Mouse (Mus musculus) intestine, embryonic 15.5 days (tissue): ENCODE results near the gene Ppp4r1. TPM values are rescaled to one million over a fixed set of nuclear protein-coding genes. Genes with fewer than 3 reads are reported as not detected.

Experiments used
- ATAC-seq: fragments of 200-750 bp; cut with Nextera tagmentation; 2 replicates; pipeline ENCODE4 v1.8.0; 2017; ENCODE audit warnings: moderate TSS enrichment, moderate library complexity
- H3K27ac ChIP-seq: fragments of 300-500 bp; sonication (generic); 2 replicates; pipeline ENCODE4 v1.5.1; 2015; ENCODE audit warnings: mild to moderate bottlenecking, inconsistent platforms
- H3K27me3 ChIP-seq: fragments of 300-500 bp; sonication (generic); replicated peaks from 2 replicates; pipeline ENCODE4 v1.6.1; 2015; ENCODE audit warnings: inconsistent platforms
- H3K36me3 ChIP-seq: fragments of 300-500 bp; sonication (generic); 2 replicates; pipeline ENCODE4 v1.6.1; 2015; ENCODE audit warnings: inconsistent platforms
- H3K4me1 ChIP-seq: fragments of 300-500 bp; sonication (generic); replicated peaks from 2 replicates; pipeline ENCODE4 v1.6.1; 2015; ENCODE audit warnings: inconsistent platforms
- H3K4me2 ChIP-seq: fragments of 300-500 bp; sonication (generic); replicated peaks from 2 replicates; pipeline ENCODE4 v1.6.1; 2015; ENCODE audit warnings: mild to moderate bottlenecking, inconsistent platforms
- H3K4me3 ChIP-seq: fragments of 300-500 bp; sonication (generic); replicated peaks from 2 replicates; pipeline ENCODE4 v1.5.1; 2015; ENCODE audit warnings: inconsistent platforms
- H3K9ac ChIP-seq: fragments of 300-500 bp; sonication (generic); 2 replicates; pipeline ENCODE4 v1.6.1; 2015; ENCODE audit warnings: inconsistent platforms
- H3K9me3 ChIP-seq: fragments of 300-500 bp; sonication (generic); 2 replicates; pipeline ENCODE4 v1.6.1; 2016; ENCODE audit warnings: inconsistent platforms
- WGBS: fragments of 180-500 bp; shearing (Covaris S2); methylation state at CpG from one replicate; pipeline ENCODE4 v1.1.7; 2015; 5-methylcytosine and 5-hydroxymethylcytosine counted together
- polyA plus RNA-seq: library from polyadenylated mRNA; unstranded; fragments of >200 nt; fragmentation: Nextera tagmentation; extraction: Ambion mirVana; gene quantifications from 2 replicates; pipeline ENCODE4 v1.2.1, GENCODE M21; 2015

Gene Ppp4r1
- polyA plus RNA-seq, 1 experiment from 2014 or later: 35.1 TPM

DNA sequence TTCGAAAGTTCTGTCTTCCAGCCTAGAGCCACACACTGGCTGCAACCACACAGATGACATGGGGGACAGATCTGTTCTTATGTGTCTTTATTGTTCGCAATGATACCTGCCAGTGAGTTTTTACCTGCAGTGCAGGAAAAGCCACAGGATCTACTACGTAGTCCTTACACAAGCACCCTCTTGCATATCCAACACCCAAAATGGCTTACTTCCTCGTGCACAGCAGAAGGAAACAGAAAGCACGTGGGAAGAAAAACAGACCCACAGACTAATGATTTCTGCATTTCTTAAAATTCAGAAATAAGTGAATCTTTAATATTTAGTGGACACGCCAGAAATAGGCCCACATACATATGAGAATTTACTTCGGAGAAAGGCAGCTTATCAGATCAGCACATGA, 32.6 kb upstream of the Ppp4r1 start:
- Histone ChIP-seq H3K4me3 (no peak overlapping the region), H3K9me3 (no peaks in the 10 kb centered on the region; the same call in 1 of the 2 replicates), H3K4me2 (no peak overlapping the region), H3K36me3 (no peaks in the 10 kb centered on the region), H3K9ac (no peak overlapping the region), H3K4me1 (no peaks in the 10 kb centered on the region), H3K27ac (no peak overlapping the region), H3K27me3 (no peaks in the 10 kb centered on the region)
- 88% methylated on average over 7 of the region's 7 CpGs for WGBS
- ATAC-seq: no peak

DNA sequence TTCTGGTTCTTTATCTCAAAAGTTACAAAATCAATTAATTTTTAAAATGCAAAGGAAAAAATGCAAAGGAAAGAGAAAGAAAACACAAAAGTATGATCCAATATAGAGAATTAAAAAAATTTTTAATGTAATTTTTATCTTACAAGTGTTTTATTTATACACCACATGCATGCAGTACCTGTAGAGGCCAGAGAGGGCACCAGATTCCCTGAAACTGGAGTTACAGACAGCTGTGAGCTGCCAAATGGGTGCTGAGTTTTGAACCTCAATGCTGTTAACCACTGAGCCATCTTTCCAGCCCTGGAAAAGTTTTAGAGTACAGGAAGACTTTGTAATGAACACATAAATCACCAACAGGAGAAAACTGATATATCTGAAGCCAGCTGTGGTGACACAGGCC, 32.1 kb upstream of the Ppp4r1 start:
- Histone ChIP-seq H3K9ac (no peak overlapping the region), H3K4me2 (no peak overlapping the region), H3K27me3 (no peaks in the 10 kb centered on the region), H3K27ac (no peak overlapping the region), H3K9me3 (no peaks in the 10 kb centered on the region; the same call in 1 of the 2 replicates), H3K36me3 (no peaks in the 10 kb centered on the region), H3K4me3 (no peak overlapping the region), H3K4me1 (no peaks in the 10 kb centered on the region)
- no peak for ATAC-seq

DNA sequence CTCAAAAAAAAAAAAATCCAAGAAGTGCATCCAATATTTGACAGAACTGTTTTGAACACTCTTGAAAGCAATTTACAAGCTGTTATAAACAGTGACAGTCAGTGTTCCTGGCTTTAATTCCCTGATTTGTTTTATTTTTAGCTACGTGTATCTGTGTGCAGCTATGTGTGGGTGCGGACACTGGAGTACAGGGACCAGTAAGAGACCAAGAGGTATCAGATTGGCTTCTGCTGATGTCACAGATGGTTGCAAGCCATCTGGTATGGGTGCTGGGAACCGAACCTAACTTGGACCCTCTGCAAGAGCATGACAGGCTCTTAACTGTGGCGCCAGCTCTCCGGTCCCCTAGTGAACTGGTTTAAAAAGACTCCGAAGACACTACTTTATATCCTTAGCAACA, 29.2 kb upstream of the Ppp4r1 start:
- 95% methylated on average over 6 of the region's 6 CpGs for WGBS
- H3K27me3 ChIP-seq: no peaks in the 10 kb centered on the region
- no peak overlapping the region for H3K27ac ChIP-seq
- no peak overlapping the region for H3K4me3 ChIP-seq
- H3K4me2 ChIP-seq: no peak overlapping the region
- no peaks in the 10 kb centered on the region for H3K4me1 ChIP-seq
- no peak overlapping the region for H3K9ac ChIP-seq
- H3K9me3 ChIP-seq: no peaks in the 10 kb centered on the region; the same call in 1 of the 2 replicates
- ATAC-seq: no peak
- no peaks in the 10 kb centered on the region for H3K36me3 ChIP-seq

DNA sequence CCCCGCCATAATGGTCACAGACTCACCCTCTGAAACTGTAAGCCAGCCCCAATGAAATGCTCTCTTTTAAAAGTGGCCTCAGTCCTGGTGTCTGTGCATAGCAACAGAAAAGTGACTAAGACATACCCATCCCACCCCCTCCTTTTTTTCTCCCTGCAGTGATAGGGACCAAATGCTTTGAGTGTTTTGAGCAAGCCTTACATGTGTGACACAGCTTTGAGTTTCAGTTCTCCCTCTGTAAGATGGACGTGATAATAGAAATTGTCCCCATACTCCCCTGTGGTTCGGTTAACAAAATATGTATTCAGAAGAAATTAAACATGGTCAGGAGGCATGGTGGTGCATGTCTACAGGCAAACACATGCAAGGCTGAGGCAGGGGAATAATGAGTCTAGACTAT, 26.5 kb upstream of the Ppp4r1 start:
- ATAC-seq: no peak

DNA sequence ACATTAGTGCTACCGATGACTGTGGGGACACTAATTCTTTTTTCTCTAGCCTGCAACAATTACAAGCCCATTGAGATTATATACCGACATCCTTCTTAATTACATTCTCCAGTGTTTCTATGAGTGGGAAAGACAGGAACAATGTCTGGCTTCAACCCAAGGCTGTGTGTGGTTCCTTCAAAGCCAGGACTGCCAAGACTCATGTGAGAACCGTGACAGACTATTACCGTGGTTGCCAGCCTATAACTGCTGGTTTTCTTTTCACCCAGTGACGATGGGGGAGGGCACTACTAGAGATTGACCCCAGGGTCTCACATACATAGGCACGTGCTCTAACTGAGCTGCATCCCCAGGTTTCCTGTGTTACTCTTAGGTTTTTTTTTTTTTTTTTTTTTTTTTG, 25.2 kb upstream of the Ppp4r1 start:
- Histone ChIP-seq H3K4me2 (no peak overlapping the region), H3K36me3 (no peaks in the 10 kb centered on the region), H3K4me1 (no peaks in the 10 kb centered on the region), H3K27me3 (no peaks in the 10 kb centered on the region), H3K9ac (no peak overlapping the region), H3K4me3 (no peak overlapping the region), H3K9me3 (no peaks in the 10 kb centered on the region; the same call in 1 of the 2 replicates), H3K27ac (no peak overlapping the region)
- no peak for ATAC-seq
- 73% methylated on average over 6 of the region's 6 CpGs for WGBS

More for the DNA sequence above, 26.5 kb upstream of the Ppp4r1 start:
- Histone ChIP-seq H3K27ac (no peak overlapping the region), H3K4me2 (no peak overlapping the region), H3K9ac (no peak overlapping the region), H3K27me3 (no peaks in the 10 kb centered on the region), H3K4me1 (no peaks in the 10 kb centered on the region), H3K36me3 (no peaks in the 10 kb centered on the region), H3K4me3 (no peak overlapping the region), H3K9me3 (no peaks in the 10 kb centered on the region; the same call in 1 of the 2 replicates)
- 96% methylated on average over 3 of the region's 3 CpGs for WGBS

DNA sequence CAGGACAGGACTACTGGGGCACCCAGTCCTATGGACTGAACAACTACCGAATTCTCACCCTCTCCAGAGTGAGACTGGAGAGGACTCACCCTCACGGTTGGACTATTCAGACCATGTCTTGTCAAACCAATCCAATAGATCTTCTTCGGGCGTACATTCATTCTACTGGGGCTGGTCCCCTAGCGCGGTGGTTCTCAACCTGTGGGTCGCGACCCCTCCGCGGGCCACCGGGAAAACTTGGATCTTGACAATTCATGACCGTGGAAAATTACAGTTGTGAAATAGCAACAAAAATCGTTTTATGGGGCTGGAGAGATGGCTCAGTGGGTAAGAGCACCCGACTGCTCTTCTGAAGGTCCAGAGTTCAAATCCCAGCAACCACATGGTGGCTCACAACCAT, 19.2 kb upstream of the Ppp4r1 start:
- Histone ChIP-seq H3K4me2 (no peak overlapping the region), H3K4me1 (0 out of 2 replicates have a peak, but pooled peaks cover 1% of the 10 kb centered on the region), H3K27me3 (no peaks in the 10 kb centered on the region), H3K9ac (no peak overlapping the region), H3K36me3 (no peaks in the 10 kb centered on the region), H3K27ac (no peak overlapping the region), H3K9me3 (no peaks in the 10 kb centered on the region), H3K4me3 (no peak overlapping the region)
- WGBS: 96% methylated on average over 14 of the region's 14 CpGs
- no peak for ATAC-seq

DNA sequence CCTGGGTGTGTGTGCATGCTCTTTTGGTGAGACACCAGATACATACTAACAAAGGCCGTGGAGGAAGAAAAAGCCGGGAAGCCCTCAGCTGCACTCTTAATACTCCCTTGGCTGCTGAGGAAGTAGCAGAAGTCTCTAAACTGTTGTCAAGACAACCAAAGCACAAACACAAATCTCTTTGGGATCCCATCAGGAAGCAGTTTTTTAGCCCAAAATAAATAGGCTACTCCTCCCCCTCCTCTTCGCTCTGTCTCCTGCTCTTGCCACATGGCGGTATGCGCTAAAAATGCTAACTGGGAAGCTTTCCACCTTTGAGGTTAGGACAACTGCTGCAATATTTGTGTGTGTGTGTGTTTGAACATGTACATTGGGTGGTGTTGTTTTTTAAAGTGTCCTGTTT, 13.9 kb upstream of the Ppp4r1 start:
- Histone ChIP-seq H3K4me2 (no peak overlapping the region), H3K27me3 (no peaks in the 10 kb centered on the region), H3K36me3 (no peaks in the 10 kb centered on the region), H3K27ac (no peak overlapping the region), H3K4me1 (peaks cover 18% of the 10 kb centered on the region), H3K4me3 (no peak overlapping the region), H3K9ac (no peak overlapping the region), H3K9me3 (no peaks in the 10 kb centered on the region)
- no peak for ATAC-seq
- 54% methylated on average over 5 of the region's 5 CpGs for WGBS

DNA sequence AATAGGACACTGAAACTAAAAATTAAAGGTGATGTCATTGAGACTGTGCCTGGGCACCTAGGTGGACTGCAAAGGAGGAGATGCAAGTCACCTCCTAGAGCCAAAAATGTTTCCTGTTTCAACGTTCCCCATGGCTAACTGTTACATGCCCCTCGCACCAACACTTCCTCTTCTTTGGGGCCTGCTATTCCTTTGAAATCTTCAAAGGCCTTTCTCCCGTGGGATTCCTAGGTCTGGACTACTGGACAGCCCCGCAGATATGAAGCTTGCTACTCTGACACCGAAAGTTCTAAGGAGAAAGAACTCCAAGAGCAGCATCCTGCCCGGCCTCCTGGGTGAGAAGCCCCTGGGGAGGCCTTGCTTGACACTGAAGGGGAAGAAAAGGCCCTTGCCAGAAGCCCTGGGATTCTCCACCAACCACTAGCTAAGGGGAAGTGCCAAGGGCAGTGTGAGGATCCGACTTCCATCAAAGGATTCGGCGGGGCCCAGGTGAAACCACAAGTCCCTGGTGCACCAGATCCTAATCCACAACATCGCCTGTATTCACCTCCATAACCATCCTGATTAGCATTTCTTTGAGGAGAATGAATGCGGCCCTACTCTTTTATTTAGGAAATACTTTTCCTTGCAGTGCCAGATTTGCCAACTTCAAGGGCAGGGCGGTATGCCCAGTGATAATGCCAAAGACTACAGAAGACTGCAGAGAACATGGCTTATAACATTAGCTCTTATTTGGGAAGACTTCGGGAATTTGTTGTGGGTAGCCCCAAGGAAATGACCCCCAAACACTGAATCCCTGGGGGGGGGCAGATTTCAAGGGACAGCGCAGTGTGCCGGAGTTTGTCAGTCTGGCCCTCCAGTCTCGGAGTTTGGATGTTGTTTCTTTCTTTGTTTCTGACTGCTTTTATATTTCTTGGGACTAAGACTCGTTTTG, 11.1 kb upstream of the Ppp4r1 start:
- Histone ChIP-seq H3K4me1 (peaks cover 24% of the 10 kb centered on the region), H3K9ac (peak overlapping the region; percentile 77), H3K4me2 (peak overlapping the region; percentile 94), H3K36me3 (no peaks in the 10 kb centered on the region), H3K27me3 (no peaks in the 10 kb centered on the region), H3K27ac (no peak overlapping the region), H3K4me3 (peak overlapping the region; percentile 63), H3K9me3 (no peaks in the 10 kb centered on the region)
- 41% methylated on average over 17 of the region's 17 CpGs for WGBS
- ATAC-seq: no peak

DNA sequence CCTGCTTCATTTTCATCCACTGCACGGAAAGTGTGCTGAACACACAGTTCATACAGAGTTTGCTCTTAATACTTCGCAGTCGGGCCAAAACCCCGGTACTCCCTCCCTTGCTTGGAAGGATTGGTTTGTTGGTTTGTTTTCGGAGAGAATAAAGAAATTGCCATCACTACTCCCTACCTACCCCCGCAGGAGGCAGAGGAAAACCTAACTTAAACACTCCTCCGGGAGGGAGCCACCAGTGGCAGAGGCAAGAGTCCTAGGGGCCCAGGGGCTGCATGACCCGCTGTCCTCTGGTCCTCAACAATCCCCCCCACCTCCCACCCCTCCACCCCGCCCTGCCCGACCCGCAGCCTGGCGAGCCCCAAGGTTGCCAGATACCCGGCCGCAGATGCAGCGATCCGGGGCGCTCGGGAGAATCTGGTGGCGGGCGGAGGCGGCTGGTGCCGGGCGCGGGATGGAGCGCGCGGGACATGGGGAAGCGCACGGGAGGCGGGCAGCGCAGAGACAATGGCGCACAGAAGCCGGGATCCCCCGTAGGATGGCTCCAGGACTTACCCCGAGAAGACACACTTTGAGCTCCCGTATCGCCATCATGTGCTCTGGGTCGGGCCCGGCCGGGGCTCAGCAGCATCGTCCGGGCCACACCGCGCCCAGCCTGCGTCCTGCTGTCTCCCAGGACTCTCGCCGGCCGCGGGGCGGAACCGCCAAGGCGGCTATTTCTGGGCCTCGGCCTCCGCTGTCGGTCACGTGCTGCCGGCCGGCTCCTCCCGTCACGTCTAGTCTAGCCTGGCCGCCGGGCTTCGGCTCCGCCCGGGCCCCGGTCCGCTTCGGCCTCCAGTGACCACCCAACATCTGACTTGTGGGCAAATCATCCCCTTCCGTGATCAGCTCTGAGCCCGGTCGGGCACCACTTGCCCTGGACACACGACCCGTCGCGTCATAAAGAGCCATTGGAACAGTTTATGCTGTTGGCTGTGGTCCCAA, 10.1 kb upstream of the Ppp4r1 start, which contains the start of gene Rab31:
Gene Rab31, minus strand, starts transcription at position 802 of the 984 bp plus-strand sequence.
- peaks cover 24% of the 10 kb centered on the region for H3K4me1 ChIP-seq
- H3K4me2 ChIP-seq: peak within 1 kb of the TSS; percentile 94
- no peaks in the 10 kb centered on the region for H3K9me3 ChIP-seq
- H3K27me3 ChIP-seq: no peaks in the 10 kb centered on the region
- under 1% methylated on average over 75 of the region's 75 CpGs for WGBS
- peak within 1 kb of the TSS; percentile 77 for H3K9ac ChIP-seq
- peak within 1 kb of the TSS; percentile 62 for H3K27ac ChIP-seq
- peak; percentile 79 for ATAC-seq
- no peaks in the 10 kb centered on the region for H3K36me3 ChIP-seq
- peak within 1 kb of the TSS; percentile 63 for H3K4me3 ChIP-seq

DNA sequence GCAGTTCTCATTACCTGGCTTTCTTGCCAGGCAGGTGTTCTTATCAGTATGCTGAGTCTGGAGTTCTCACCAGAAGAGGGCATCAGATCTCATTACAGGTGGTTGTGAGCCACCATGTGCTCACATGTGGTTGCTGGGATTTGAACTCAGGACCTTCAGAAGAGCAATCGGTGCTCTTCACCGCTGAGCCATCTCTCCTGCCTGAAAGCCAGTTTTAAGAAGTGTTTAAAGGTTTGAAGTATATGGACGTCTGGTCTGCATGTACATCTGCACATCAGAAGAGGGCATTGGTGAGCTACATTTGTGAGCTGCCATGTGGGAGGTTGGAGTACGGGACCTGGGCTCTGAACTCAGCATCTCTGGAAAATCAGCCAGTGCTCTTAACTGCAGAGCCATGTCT, 8.8 kb upstream of the Ppp4r1 start:
- Histone ChIP-seq H3K4me2 (no peak overlapping the region), H3K4me1 (peaks cover 21% of the 10 kb centered on the region), H3K4me3 (no peak overlapping the region), H3K27me3 (no peaks in the 10 kb centered on the region), H3K9me3 (no peaks in the 10 kb centered on the region), H3K9ac (no peak overlapping the region), H3K36me3 (no peaks in the 10 kb centered on the region), H3K27ac (no peak overlapping the region)
- ATAC-seq: no peak
- 64% methylated on average over 4 of the region's 4 CpGs for WGBS

DNA sequence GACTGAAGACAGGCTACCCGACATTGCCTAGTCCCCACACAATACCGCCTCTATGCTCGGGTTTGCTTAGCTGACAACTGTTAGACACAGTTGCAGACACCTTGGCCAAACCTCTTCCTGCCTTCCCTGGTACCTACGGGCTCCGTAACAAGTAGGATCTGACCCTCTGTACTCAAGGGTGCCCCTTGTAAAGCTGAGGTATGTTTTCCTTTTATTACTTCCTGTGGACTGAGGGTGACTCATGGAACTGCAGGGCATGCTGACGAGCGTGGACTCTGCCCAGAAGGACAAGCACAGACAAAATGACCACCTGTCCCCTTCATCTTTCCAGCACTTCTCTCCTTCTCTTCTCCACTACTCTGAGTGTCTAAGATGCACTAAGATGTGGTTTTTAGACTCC, 7.9 kb upstream of the Ppp4r1 start:
- no peak overlapping the region for H3K4me2 ChIP-seq
- ATAC-seq: peak; percentile 81
- WGBS: 38% methylated on average over 7 of the region's 7 CpGs
- no peak overlapping the region for H3K4me3 ChIP-seq
- H3K36me3 ChIP-seq: no peaks in the 10 kb centered on the region
- H3K27me3 ChIP-seq: no peaks in the 10 kb centered on the region
- H3K9ac ChIP-seq: no peak overlapping the region
- H3K9me3 ChIP-seq: no peaks in the 10 kb centered on the region
- peaks cover 19% of the 10 kb centered on the region for H3K4me1 ChIP-seq
- peak overlapping the region; percentile 36; the same call in 1 of the 2 replicates for H3K27ac ChIP-seq

DNA sequence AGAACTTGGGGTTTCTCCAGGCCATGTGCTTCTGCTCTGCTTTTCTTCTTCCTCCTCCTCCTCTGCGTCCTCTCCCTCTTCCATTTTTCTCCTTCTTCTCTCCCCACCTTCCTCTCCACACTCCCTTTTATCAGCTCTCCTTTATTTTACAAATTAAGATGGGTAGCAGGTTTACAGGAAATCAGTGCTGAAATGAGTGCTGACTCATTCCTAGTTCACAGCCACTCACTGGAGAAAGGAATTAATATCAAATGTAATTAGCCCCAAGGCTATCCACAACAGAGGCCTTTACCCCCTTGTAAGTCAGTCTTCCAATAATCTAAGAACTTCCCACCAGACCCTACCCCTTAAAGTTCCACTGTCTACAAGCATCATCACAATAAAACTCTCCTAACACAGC, 6.1 kb upstream of the Ppp4r1 start:
- H3K4me1 ChIP-seq: peaks cover 13% of the 10 kb centered on the region
- H3K9me3 ChIP-seq: no peaks in the 10 kb centered on the region
- no peaks in the 10 kb centered on the region for H3K27me3 ChIP-seq
- H3K4me3 ChIP-seq: no peak overlapping the region
- no peak overlapping the region for H3K4me2 ChIP-seq
- no peaks in the 10 kb centered on the region for H3K36me3 ChIP-seq
- no peak overlapping the region for H3K9ac ChIP-seq
- no peak for ATAC-seq
- 47% methylated on average over 1 of the region's 1 CpGs for WGBS
- H3K27ac ChIP-seq: no peak overlapping the region
